Mouse (Mus musculus) thymus, adult 2 months (tissue): ENCODE data around the gene Scarf1.

Experiments used
- CTCF ChIP-seq: fragments of 200-500 bp; IDR thresholded peaks from 2 replicates; pipeline ENCODE4 v1.5.1; 2012; ENCODE audit warnings: mild to moderate bottlenecking, control low read depth, low read length, moderate library complexity, borderline replicate concordance; ENCODE audit not compliant: control insufficient read depth, poor library complexity, insufficient read depth; ENCODE audit errors: extremely low read depth
- POLR2A ChIP-seq: fragments of 200-500 bp; IDR thresholded peaks from 2 replicates; pipeline ENCODE4 v1.6.1; 2012; ENCODE audit warnings: mild to moderate bottlenecking, low read length, control low read depth, moderate library complexity; ENCODE audit not compliant: control insufficient read depth, poor library complexity, insufficient read depth; ENCODE audit errors: extremely low read depth

GRCm38 (mm10) chr11:75526943-75527342 is 13.6 kb downstream of the Scarf1 start:
- TF ChIP-seq POLR2A (no peak), CTCF (no peak)
